Mouse (Mus musculus) C2C12 (cell line): ENCODE data around the gene Btn2a2.

ENCODE experiments used
- CEBPB ChIP-seq: IDR thresholded peaks from one replicate; pipeline ENCODE4 v1.6.1; 2011; ENCODE audit warnings: low read depth, mild to moderate bottlenecking, control low read depth, moderate library complexity
- CTCF ChIP-seq: IDR thresholded peaks from one replicate; pipeline ENCODE4 v1.5.1; 2011; ENCODE audit not compliant: control insufficient read depth, insufficient read depth, insufficient read length
- MAX ChIP-seq: IDR thresholded peaks from one replicate; pipeline ENCODE4 v1.6.1; 2011; ENCODE audit warnings: mild to moderate bottlenecking, control low read depth
- MYOD1 ChIP-seq: IDR thresholded peaks from one replicate; pipeline ENCODE4 v1.6.1; 2011; ENCODE audit warnings: low read depth; ENCODE audit not compliant: control insufficient read depth, insufficient read length
- MYOG ChIP-seq: IDR thresholded peaks from one replicate; pipeline ENCODE4 v1.6.1; 2011; ENCODE audit not compliant: control insufficient read depth, insufficient read length; ENCODE audit errors: extremely low read depth
- USF1 ChIP-seq: IDR thresholded peaks from one replicate; pipeline ENCODE4 v1.6.1; 2011; ENCODE audit warnings: low read depth, mild to moderate bottlenecking, control low read depth, moderate library complexity

DNA sequence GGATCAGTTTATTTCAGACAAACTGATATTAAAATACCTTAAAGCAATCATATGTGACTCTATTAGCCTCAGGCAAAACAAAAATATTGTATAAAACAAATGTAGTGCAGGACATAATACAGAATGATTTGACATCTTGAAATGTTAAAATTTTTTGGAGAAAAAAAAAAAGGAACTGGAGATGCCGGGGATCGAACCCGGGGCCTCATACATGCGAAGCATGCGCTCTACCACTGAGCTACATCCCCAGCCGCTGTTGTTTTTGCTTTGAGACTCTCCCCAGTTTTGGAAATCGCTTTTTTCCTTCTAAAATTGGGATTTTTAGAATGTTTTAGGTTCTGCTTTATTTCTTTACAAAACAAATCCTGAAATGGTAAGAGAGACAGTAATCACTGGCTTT, 50.1 kb downstream of the Btn2a2 start:
- TF ChIP-seq USF1 (no peak), CTCF (no peak), MAX (no peak), MYOG (no peak), MYOD1 (no peak), CEBPB (no peak)
